Mouse (Mus musculus): Measurements from ENCODE around the gene Gtpbp1. TPM values are rescaled to one million over a fixed set of nuclear protein-coding genes. Genes with fewer than 3 reads are reported as not detected.

Gene Gtpbp1
- total and polyA plus RNA-seq, 3 experiments = 25.3 to 45.3 (median 34.2) TPM

DNA sequence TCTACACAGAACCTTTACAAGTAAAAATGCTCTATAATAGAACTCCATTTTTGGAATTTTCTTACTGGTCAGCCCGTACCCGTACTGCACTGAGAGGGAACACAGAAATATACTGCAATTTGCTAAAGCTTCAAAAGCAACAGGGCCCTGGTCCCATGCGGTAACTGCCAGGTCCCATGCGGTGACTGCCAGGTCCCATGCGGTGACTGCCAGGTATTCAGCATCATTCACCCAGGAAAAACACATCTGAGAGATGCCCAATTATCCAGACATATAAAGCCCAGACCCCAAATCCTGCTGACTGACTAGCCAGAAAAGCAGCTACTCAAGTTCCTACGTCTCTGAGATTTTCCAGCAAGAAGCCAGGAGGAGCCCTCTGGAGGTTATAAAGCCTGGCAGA lies 6.0 kb upstream of the Gtpbp1 start:
- peak overlapping the region; percentile 70 to 91 (median 90) for H3K4me3 ChIP-seq (replicated peaks in 1 of 3; ENCODE audit: low read depth in 2 of 3, low read length in 2 of 3, poor library complexity in 1 of 3)
- peaks cover 10 to 68% of the 10 kb centered on the region in 2 experiments for H3K4me1 ChIP-seq (ENCODE audit: control insufficient read depth in 1 of 2, insufficient read depth in 2 of 2)
- H3K36me3 ChIP-seq (replicated peaks in 1 of 2; ENCODE audit: control insufficient read depth in 1 of 2, insufficient read depth in 1 of 2, low read length in 1 of 2) = peaks cover 0 to 29% of the 10 kb centered on the region in 2 experiments
- H3K9me3 ChIP-seq (replicated peaks; ENCODE audit: low read length) = no peaks in the 10 kb centered on the region
- peak overlapping the region; percentile 93 for H3K9ac ChIP-seq (ENCODE audit: insufficient read depth, low read depth)
- H3K4me2 ChIP-seq (ENCODE audit: insufficient read depth, low read depth, poor library complexity, severe bottlenecking) = peak overlapping the region; percentile 70
- peaks cover 70% of the 10 kb centered on the region for H3K79me2 ChIP-seq (replicated peaks; ENCODE audit: control insufficient read depth, extremely low read depth, insufficient read depth, poor library complexity, severe bottlenecking)
- in situ Hi-C loops (cut with MboI; ENCODE audit: low pct_ligation_motif_present, low pct_unique_long_range_greater_than_20kb, low sequenced_read_pairs) (no loop called here), dilution Hi-C loops (cut with MboI; ENCODE audit: extremely low pct_ligation_motif_present, extremely low pct_unique_long_range_greater_than_20kb, low sequenced_read_pairs) (no loop called here)
- H3K27ac ChIP-seq (ENCODE audit: insufficient read depth, low read depth) = no peak overlapping the region
- DNase-seq (ENCODE audit: extremely low read depth) = no peak
- peaks cover 14% of the 10 kb centered on the region for H3K27me3 ChIP-seq (replicated peaks)
- TF ChIP-seq NRF1 (IDR thresholded peaks at IDR 0.05; ENCODE audit: low read depth, low read length) (no peak), UBTF (IDR thresholded peaks at IDR 0.05; ENCODE audit: low read depth, low read length) (0 out of 2 replicates have a peak, but pooled peaks have one; percentile 53), ZNF384 (IDR thresholded peaks at IDR 0.05; ENCODE audit: low read depth, low read length) (no peak), JUND (conservative IDR thresholded peaks at IDR 0.05; ENCODE audit: low read depth, low read length) (no peak), HCFC1 (IDR thresholded peaks at IDR 0.05; ENCODE audit: low read depth, low read length) (no peak), MYC (IDR thresholded peaks at IDR 0.05; ENCODE audit: low read depth, low read length) (no peak), MXI1 (IDR thresholded peaks at IDR 0.05; ENCODE audit: low read depth, low read length) (0 out of 2 replicates have a peak, but pooled peaks have one; percentile 29), KAT2A (IDR thresholded peaks at IDR 0.05; ENCODE audit: insufficient replicate concordance, low read length) (no peak), CHD1 (IDR thresholded peaks at IDR 0.05; ENCODE audit: low read depth, low read length) (0 out of 2 replicates have a peak, but pooled peaks have one; percentile 34), JUN (IDR thresholded peaks at IDR 0.05; ENCODE audit: insufficient read depth, low read depth, low read length) (no peak)

DNA sequence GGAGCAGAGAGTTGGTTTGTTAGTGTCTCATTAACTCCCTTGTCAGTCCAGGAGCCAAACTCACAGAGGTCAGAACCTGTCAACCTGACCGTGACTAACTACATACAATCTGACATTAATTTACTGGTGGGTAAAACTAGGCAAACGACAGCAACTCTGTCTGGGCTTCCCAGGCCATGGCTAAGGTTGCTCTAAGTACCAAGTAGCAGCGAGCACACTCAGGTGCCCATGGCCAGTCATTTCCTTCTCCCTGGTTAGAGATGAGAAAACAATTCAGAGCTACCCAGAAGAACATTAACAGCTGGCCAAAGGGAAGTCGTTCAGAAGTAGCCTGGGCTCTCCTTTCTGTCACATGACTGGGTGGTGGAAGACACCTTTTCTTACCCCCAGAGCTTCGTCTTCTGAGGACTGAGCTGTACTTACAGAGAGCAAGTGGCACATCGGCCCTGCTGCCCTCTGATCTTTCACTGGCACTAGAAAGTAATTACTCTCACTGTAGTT lies 5.5 kb upstream of the Gtpbp1 start:
- in situ Hi-C loops (cut with MboI; ENCODE audit: low pct_ligation_motif_present, low pct_unique_long_range_greater_than_20kb, low sequenced_read_pairs) = no loop called here
- H3K27ac ChIP-seq (ENCODE audit: insufficient read depth, low read depth) = peak overlapping the region; percentile 14; the same call in 1 of the 2 replicates
- peak overlapping the region; percentile 70 to 91 (median 90) for H3K4me3 ChIP-seq (replicated peaks in 1 of 3; ENCODE audit: low read depth in 2 of 3, low read length in 2 of 3, poor library complexity in 1 of 3)
- peak; percentile 58; the same call in 1 of the 2 replicates for TF ChIP-seq SIN3A (IDR thresholded peaks at IDR 0.05; ENCODE audit: low read length)
- TF ChIP-seq UBTF (IDR thresholded peaks at IDR 0.05; ENCODE audit: low read depth, low read length) = no peak
- TF ChIP-seq BHLHE40 (IDR thresholded peaks at IDR 0.05; ENCODE audit: low read depth, low read length) = no peak; the same call in 1 of the 2 replicates
- TF ChIP-seq ZC3H11A (IDR thresholded peaks at IDR 0.05; ENCODE audit: low read depth, low read length) = no peak
- TF ChIP-seq E2F4 (IDR thresholded peaks at IDR 0.05; ENCODE audit: insufficient replicate concordance, low read depth, low read length) = no peak
- no peak for TF ChIP-seq MYC (IDR thresholded peaks at IDR 0.05; ENCODE audit: low read depth, low read length)
- TF ChIP-seq RAD21 (IDR thresholded peaks at IDR 0.05; ENCODE audit: low read depth, low read length) = no peak
- no peak for TF ChIP-seq ZNF384 (IDR thresholded peaks at IDR 0.05; ENCODE audit: low read depth, low read length)
- no peak for TF ChIP-seq POLR2AphosphoS2 (IDR thresholded peaks at IDR 0.05; ENCODE audit: low read depth, low read length)
- TF ChIP-seq TBP (conservative IDR thresholded peaks at IDR 0.05; ENCODE audit: low read depth, low read length) = no peak
- TF ChIP-seq CHD2 (IDR thresholded peaks at IDR 0.05; ENCODE audit: low read length) = no peak
- no peak for TF ChIP-seq IRF4 (IDR thresholded peaks at IDR 0.05; ENCODE audit: low read depth, low read length)
- peak; percentile 62 for TF ChIP-seq USF1 (IDR thresholded peaks at IDR 0.05; ENCODE audit: low read depth, low read length)
- TF ChIP-seq USF2 (conservative IDR thresholded peaks at IDR 0.05; ENCODE audit: low read depth, low read length) = peak; percentile 50; the same call in 1 of the 2 replicates
- no peak for TF ChIP-seq ETS1 (conservative IDR thresholded peaks at IDR 0.05; ENCODE audit: low read depth, low read length)
- no peak for TF ChIP-seq NRF1 (IDR thresholded peaks at IDR 0.05; ENCODE audit: low read depth, low read length)
- TF ChIP-seq MAFK (IDR thresholded peaks at IDR 0.05; ENCODE audit: insufficient replicate concordance, low read length) = no peak
- no peak for TF ChIP-seq ELF1 (IDR thresholded peaks at IDR 0.05; ENCODE audit: low read depth, low read length)
- TF ChIP-seq SMC3 (IDR thresholded peaks at IDR 0.05; ENCODE audit: low read depth, low read length) = no peak
- no peak for TF ChIP-seq MXI1 (IDR thresholded peaks at IDR 0.05; ENCODE audit: low read depth, low read length)
- no peak for TF ChIP-seq EP300 (IDR thresholded peaks at IDR 0.05; ENCODE audit: low read length)
- peaks cover 68% of the 10 kb centered on the region for H3K79me2 ChIP-seq (replicated peaks; ENCODE audit: control insufficient read depth, extremely low read depth, insufficient read depth, poor library complexity, severe bottlenecking)
- peaks cover 10 to 72% of the 10 kb centered on the region in 2 experiments for H3K4me1 ChIP-seq (ENCODE audit: control insufficient read depth in 1 of 2, insufficient read depth in 2 of 2)
- H3K36me3 ChIP-seq (replicated peaks in 1 of 2; ENCODE audit: control insufficient read depth in 1 of 2, insufficient read depth in 1 of 2, low read length in 1 of 2) = peaks cover 0 to 26% of the 10 kb centered on the region in 2 experiments
- H3K9ac ChIP-seq (ENCODE audit: insufficient read depth, low read depth) = peak overlapping the region; percentile 93; the same call in 1 of the 2 replicates
- peak; percentile 49 for DNase-seq (ENCODE audit: extremely low read depth)
- dilution Hi-C loops (cut with MboI; ENCODE audit: extremely low pct_ligation_motif_present, extremely low pct_unique_long_range_greater_than_20kb, low sequenced_read_pairs) = no loop called here
- H3K9me3 ChIP-seq (replicated peaks; ENCODE audit: low read length) = no peaks in the 10 kb centered on the region
- peak overlapping the region; percentile 70 for H3K4me2 ChIP-seq (ENCODE audit: insufficient read depth, low read depth, poor library complexity, severe bottlenecking)
- peaks cover 15% of the 10 kb centered on the region for H3K27me3 ChIP-seq (replicated peaks)

All from CH12.LX (cell line).